Mouse (Mus musculus): ENCODE measurements around the gene E2f8. TPM values are rescaled to one million over a fixed set of nuclear protein-coding genes. Genes with fewer than 3 reads are reported as not detected.

E2f8 gene
- total RNA-seq, 2 experiments from 2014 or later = 68.2 to 71.3 TPM

DNA sequence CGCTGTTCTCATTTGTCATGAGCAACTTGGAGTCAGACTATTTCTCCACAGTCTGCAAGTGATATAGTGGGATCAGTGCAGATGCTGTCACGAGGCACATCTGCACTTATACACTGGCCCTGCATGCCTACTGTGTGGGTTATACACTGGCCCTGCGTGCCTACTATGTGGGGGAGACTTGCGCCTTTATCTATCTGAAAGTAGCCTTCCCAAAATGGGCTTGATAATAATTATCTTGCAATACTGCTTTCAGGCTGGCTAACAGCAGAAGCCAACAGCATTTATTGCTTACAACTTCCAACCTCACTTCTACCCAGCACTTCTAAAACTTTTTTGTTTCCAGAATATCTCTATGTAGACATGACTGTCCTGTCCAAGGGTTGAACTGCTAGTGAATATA, 19.6 kb downstream of the E2f8 start:
- ATAC-seq (replicated peaks; ENCODE audit: low FRiP score, poor library complexity, severe bottlenecking) = no peak

DNA sequence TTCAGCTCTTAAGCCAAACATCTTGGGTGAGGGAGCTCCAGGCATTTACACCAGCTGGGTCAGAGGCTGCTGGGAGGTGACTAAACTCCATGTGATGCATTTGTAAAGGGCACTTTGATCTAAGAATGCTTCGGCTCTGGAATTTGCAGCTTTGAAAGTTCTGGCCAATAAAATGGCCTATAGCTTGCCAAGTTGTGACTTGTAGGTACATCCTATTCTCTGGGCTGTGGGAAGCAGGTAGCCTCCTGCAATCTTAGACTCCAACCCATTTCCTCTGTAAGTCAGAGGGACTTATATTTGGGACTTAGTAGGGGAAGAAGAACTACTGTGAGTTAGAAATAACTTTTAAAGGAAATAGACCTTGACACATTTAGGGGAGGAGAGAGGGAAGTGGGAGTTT, 20.4 kb downstream of the E2f8 start:
- ATAC-seq (replicated peaks; ENCODE audit: low FRiP score, poor library complexity, severe bottlenecking) = no peak

DNA sequence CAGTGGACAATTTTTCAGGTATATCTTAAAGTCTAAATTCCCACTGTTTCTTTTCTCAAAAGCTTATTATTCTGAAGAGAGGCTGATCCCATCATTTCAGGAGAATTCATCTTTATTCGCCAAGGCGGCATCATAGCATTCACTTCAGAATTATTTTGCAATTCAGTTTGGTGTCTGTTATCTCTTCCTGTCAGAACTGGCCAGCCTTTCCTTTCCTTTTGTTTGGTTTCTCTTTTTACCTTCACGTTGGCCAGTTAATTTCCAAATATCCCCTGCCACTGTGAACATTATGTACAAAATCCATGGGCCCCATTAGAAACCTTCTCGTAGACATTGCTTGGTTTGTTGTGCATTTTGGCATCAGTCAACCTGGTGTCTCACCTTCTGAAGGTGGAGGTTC, 22.0 kb downstream of the E2f8 start:
- no peak for ATAC-seq (replicated peaks; ENCODE audit: low FRiP score, poor library complexity, severe bottlenecking)

DNA sequence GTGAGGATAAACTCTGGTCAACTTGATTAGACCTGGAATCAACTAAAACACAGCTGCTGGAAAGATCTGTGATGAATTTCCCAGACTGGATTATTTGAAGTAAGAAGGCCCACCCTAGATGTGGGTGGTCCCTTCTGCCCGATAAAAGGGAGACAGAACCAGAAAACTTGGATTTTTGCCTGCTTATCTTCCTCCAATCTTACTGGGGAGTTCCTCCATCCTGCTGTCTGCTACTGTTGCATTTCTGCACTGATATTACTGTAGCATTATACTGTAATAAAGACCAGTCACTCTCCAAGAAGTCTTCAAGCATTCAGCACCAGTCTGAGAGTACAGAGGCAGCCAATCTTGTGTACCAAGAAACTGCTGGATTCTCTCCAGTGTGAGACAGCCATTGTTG, 23.1 kb downstream of the E2f8 start:
- ATAC-seq (replicated peaks; ENCODE audit: low FRiP score, poor library complexity, severe bottlenecking) = no peak

DNA sequence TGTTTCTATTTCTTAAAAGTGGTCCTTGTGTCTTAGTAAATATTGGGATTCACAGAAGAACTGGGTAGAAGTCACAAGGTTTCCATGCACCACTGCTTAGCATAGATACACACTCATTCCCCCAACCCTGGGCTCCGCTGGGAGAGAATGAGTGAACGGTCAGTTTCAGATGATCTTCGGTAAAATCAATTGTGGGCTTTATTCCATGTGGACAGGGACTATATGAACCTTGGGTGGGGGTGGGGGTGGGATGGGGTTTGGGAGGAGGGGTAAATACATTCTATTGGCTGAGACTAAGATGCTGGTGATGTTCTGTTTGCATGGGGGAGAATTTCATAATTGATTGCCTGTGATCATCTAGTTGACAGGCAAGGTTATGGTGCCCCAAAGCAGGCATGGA, 25.9 kb downstream of the E2f8 start:
- ATAC-seq (replicated peaks; ENCODE audit: low FRiP score, poor library complexity, severe bottlenecking) = no peak

DNA sequence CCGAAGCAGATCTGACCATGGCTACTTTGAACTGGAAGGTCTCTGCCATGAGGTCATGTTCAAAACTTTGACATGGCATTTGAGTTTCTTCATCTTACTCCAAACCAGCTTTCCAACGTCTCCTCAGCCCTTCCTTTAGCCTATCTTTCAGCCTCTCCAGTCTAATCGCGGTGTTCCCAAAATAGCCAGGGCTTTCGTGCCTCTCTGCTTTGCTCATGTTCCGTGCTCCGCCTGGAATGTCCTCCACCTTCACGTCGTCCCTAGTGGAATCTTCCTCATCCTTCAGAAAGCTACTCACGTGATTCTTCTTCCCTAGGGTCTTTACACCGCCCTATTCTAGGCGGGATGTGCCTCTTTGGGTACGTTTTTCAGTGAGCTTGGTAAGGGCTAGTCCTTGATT, 27.9 kb downstream of the E2f8 start:
- ATAC-seq (replicated peaks; ENCODE audit: low FRiP score, poor library complexity, severe bottlenecking) = no peak

DNA sequence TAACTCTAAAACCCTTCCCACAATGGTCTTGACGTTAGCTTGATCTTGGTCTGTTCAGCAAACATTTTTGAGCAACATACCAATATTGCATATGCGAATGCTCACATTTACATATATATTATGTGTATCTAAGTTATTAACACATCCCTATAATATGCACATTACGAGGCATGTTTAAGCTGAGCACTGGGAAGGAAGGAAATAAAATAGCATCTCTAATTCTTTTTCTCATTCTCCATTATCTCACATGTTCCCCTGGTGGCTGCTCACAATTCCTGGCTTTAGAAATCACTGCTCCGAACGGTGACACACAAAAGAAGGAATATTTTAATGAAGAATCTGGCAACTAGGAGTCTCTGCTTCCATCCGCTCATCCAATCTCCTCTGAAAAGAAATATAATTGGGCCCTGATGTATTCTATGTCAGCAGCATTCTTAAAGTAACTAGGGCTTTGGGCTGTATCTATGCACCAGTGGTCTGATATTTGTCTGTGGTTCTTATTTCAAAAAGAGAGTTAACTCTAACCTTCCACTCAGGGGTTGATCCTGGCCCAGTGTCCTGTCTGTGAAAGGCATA, 29.8 kb downstream of the E2f8 start:
- ATAC-seq (replicated peaks; ENCODE audit: low FRiP score, poor library complexity, severe bottlenecking) = no peak

DNA sequence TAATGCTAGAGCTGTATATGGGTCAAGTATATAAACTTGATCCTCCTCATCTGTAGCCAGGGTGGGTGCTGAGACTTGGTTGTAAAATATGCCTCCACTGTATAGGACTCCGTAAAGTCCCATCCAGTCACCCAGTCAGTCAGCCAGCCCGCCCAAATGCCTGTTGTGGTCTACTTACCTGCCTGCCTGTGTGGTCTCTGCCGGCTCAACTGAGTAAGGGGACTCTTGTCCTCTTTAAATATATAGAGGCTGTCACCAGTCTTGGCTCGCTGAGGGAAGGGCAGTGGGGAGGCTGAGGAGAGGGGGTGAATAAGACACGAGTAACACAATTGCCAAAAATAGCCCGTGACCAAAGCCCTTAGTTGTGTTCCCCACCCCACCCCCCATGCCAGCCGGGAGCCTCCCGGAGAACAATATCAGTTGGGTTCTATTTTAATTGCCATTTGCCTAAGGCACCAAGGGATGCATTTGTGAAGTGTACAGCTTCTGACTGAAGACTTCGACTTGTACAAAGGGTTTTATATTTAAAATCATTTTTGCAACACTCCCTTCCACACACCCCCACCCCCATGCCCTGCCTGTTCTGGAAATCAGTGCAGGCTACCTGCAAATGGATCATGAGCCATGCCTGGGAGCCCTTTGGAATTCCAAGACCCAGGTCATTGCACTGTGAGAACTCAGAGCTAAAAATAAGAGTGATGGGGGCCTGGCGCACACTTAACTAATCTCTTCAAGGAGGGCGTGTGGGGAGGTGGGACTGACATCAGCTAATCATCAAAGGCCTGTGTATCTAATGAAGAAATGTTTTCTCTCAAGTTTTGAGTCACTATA, 33.4 kb downstream of the E2f8 start, which contains the start of gene Csrp3:
TSS of gene Csrp3 (minus strand) at position 214 of the 831 bp plus-strand sequence.
- no peak for ATAC-seq (replicated peaks; ENCODE audit: low FRiP score, poor library complexity, severe bottlenecking)

DNA sequence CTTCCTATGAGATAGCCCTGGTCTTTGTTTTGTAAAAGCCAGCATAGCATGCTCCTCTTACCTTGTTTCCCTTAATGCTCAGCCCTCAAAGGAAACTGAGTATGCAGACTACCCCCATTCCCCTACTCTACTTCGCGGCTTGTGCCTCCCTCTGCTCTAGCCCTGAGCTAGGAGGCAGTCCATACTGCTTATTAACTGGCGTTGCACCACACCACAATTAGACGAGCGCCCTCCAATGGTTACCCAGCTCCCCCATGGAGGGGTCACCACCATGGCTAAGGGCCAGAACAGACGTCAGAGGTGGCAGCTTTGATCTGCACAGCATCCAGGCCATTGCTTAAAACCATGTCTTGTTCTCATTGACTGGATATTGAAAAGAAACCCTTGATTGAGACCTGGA, 34.6 kb downstream of the E2f8 start:
- ATAC-seq (replicated peaks; ENCODE audit: low FRiP score, poor library complexity, severe bottlenecking) = no peak

DNA sequence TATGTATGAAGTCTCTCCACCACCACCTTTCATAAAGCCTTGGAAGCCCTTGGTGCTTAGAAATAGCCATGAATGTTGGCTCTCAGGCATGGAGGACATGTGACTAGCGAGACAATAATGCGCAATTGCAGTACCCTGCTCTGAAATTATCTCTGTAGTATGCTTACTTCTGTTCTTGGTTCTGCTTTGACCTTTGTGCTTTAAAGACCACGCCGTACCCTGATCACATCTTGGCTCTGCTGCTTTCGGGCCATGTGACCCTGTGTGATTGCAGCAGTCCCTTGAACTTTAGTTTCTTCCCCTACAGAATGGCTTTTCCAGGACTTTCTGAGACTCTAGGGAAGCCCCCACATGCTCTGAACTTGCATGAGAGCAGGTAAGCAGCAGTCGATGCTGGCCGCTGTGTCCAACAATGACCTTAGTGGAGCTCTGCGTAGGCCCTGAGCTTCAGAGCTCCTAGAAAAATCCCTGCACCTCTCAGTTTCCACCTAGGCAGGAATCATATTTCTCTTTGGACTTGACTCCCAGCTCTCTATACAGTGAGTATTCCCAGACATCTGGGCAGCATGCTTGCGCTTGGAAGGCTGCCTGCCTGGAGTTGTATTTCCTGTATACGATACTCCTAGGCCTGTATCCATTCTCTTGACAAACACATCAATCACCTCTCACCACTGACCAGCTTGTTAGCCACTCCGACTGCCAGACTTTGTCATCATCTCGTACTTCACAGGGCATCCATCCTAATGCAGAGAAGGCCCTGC, 36.0 kb downstream of the E2f8 start:
- no peak for ATAC-seq (replicated peaks; ENCODE audit: low FRiP score, poor library complexity, severe bottlenecking)

DNA sequence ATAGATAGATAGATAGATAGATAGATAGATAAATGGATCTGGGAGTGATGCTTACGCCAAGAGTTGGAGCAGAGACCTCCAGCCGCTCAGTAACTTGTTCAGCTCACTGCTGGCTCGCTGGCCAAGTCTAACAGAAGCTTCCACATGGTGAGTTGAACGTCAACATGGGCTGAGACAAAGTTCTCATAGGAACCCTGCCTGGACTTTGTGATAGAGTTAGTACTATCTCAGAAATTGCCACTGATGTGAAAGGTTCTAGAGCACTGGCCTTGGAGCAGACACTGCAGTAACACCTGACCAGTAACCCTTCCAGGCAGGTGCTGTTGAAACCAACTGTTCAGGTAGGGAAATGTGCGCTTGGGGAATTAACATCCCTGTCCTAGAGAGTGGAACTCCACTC, 37.9 kb downstream of the E2f8 start:
- no peak for ATAC-seq (replicated peaks; ENCODE audit: low FRiP score, poor library complexity, severe bottlenecking)

DNA sequence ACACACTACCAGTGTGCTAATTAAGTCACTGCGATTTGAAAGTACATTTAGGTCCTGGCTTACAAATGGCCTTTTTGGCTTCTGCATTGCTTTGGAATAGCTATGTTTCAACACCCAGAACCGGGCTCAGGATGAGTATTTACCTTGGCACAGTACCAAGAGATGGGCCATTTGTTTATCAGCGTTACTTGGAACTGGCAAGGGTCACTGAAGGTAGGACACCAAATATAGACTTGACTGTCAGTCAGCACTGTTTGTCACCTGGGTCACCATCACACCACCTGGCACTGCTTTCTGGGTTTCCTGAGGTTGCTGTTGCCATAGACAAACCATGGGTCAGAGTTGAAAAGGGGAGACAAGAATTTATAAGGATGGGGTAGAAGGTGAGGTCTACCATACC, 39.0 kb downstream of the E2f8 start:
- ATAC-seq (replicated peaks; ENCODE audit: low FRiP score, poor library complexity, severe bottlenecking) = no peak

DNA sequence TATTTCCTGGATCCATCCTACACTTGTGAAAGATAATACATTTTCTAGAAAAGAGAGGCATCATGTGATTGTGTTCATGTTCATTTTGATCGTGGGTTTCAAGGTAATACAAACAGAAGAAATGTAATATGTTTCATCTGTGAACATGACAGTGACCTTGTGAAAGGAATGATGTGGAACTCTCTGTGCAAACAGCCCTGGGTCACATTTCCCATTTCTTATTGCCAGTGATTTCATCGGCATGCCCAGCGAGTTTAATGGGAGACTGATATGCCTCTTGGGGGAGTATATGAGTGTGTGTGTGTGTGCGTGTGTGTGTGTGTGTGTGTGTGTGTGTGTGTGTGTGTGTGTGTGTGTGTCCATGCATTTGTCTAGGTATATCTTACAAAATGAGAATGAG, 39.9 kb downstream of the E2f8 start:
- ATAC-seq (replicated peaks; ENCODE audit: low FRiP score, poor library complexity, severe bottlenecking) = no peak

DNA sequence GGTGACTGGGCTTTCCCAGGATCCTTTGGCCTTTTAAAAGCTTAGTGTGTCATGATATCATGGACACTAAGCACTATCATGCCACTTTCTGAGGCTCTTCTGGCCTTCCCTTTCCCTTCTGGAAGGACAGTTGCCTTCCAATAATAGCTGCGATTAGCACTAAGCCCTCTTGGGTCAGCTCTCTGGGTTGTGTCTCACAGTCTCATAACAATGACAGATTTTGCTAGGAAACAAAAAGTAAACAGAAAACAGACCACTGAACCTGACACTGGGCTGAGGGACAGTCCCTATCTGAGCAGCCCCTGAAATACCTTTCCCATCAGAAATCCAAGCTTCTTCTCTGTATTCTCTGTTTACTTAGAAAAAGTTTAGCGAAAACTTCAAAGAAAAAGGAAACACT, 40.9 kb downstream of the E2f8 start:
- no peak for ATAC-seq (replicated peaks; ENCODE audit: low FRiP score, poor library complexity, severe bottlenecking)

DNA sequence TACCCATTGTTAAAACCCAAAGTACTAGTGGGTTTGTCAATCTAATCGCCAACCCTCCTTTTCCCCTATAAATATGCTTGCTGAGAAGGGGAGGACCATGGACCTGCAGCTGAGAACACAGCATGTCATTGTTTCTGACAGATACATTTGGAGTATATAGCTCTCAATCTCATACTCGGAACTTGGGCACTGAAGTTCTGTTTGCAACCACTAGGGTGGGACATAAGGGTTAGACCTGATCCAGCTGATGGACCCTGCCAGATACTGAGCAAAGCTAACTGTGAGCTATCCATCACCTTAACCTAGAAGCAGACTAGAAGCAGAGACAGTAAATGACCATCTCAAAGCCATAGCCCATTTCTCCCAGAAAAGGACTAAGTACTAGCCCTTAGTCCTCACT, 43.0 kb downstream of the E2f8 start:
- no peak for ATAC-seq (replicated peaks; ENCODE audit: low FRiP score, poor library complexity, severe bottlenecking)

DNA sequence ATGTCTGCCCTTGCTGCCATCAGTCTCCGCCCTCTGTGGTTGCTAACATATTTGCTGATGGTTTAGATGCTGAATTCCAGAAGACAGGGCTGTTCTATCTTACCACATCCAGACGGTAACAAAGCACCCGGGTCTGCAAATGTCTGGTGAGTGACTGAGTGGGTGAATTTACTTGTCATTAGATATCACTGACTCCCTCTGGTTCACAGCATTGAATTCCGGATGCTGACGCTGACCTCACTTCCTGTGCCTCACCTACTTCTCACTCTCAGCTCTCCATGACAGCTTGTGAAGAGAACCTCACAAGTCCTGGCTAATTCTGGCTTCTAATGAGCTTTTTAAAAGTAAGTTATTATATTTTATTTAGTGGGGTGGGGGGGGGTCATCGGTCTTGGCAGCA, 44.4 kb downstream of the E2f8 start:
- ATAC-seq (replicated peaks; ENCODE audit: low FRiP score, poor library complexity, severe bottlenecking) = no peak

DNA sequence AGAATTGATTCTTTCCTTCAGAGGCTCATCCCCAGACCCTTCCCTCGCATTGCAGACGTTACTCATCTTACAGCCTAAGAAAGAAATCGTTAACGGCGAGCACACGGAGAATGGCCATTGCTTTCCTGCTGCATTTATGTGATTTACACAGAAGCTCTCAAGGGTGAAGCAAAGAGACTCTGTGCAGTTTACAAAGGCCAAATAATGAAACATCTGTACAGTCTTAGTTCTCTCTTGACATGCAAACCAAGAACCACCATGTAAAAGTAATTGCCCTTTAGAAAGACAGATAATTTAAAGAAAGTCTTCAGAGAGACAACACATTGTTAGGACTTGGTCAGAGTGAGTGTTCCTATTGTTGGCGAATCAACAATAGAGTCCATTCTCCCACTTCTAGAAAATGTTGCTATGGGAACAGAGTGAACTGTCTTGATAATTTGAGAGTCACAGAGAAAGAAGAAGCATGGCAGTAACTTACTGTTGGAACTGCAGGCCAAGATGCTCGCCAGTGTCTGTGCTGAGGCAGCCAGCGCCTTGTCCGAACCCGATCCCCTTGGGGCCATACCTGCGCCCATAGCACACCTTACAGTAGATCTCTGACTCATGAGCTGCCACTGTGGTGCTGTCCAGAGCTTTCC, 46.3 kb downstream of the E2f8 start:
- no peak for ATAC-seq (replicated peaks; ENCODE audit: low FRiP score, poor library complexity, severe bottlenecking)

DNA sequence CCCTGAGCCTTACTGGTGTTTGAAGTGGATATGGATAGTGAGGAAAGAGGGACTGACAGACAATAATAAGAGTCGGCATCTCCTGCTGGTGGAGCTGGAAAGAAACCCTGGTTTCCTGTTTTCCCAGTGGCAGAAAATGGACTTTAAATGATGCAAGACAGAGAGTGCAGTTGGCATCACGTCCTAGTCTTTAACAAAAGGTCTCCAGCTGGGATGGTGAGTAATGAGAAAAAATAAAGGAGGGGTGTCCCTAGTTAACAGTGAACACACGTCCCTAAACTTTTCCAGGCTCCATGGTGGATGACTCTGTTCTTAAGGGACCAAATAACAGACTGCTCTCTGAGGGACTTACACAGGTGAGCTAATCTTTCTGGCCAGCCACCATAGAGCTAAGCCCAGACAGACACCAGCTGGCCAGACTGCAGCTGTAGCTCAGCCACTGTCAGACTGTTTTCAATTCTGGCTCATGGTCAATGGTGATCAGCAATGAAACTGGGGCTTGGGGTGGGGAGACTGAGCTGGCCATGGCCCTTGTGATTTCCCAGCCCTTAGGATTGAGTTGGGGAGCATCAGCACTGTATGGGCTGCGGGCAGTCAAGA, 46.9 kb downstream of the E2f8 start:
- no peak for ATAC-seq (replicated peaks; ENCODE audit: low FRiP score, poor library complexity, severe bottlenecking)

DNA sequence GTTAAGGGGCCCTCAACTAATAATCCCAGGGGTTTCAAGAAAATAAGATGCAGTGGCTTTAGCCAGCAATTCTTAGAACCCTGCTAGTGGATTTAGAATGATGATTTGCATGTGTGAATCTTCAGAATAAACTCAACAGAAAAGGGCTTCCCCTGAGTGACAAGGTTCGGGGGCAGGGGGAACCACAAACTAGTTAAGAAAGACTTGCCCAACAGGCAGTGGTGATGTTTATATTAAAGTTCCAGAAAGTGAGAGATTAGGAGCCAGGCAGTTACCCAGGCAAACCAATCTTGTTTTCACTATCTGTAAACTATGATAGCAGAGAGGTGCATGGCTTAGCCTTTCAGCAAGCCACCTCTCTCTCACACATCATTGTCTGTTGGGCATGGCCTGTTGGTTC, 48.7 kb downstream of the E2f8 start:
- ATAC-seq (replicated peaks; ENCODE audit: low FRiP score, poor library complexity, severe bottlenecking) = no peak

DNA sequence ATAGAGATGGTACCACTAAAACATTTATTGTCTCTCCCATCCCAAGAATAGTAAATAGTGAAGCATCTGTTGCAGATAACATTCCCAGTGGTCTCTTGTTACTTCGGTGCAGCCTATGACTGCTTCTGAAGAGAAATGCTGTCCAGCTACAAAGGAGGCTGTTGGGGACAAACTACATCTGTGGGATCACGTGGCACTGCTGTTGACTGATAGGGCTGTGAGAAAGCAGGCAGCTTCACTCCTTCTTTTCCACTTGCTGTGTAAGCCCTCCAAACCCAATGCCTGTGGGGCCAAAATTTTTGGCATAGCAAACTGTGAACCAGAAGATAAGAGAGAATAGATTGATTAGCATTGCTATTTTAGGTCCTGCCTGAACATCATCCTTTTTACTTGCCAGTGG, 51.0 kb downstream of the E2f8 start:
- ATAC-seq (replicated peaks; ENCODE audit: low FRiP score, poor library complexity, severe bottlenecking) = no peak
